Mouse (Mus musculus): Measurements from ENCODE around the gene Mapre3.

Gene Mapre3

GRCm38 (mm10) chr5:30881839-30882238 is 67.4 kb downstream of the Mapre3 start:
- 85% methylated on average over 4 of the region's 4 CpGs for WGBS

- 32% methylated on average over 4 of the region's 4 CpGs for WGBS
These were observed 71.8 kb downstream of the Mapre3 start for GRCm38 (mm10) chr5:30886209-30886608.

- 14% methylated on average over 5 of the region's 5 CpGs for WGBS
These were observed 72.3 kb downstream of the Mapre3 start for GRCm38 (mm10) chr5:30886731-30887130.

GRCm38 (mm10) chr5:30887331-30887761 is 72.9 kb downstream of the Mapre3 start:
- WGBS: under 1% methylated on average over 19 of the region's 19 CpGs

- under 1% methylated on average over 28 of the region's 28 CpGs for WGBS
These were observed 73.5 kb downstream of the Mapre3 start for GRCm38 (mm10) chr5:30887858-30888336.

GRCm38 (mm10) chr5:30888337-30889087 is 74.1 kb downstream of the Mapre3 start, which contains the start of gene Agbl5:
Gene Agbl5 (plus strand): TSS chr5:30888694.
- WGBS: under 1% methylated on average over 42 of the region's 42 CpGs

- 1% methylated on average over 41 of the region's 42 CpGs for WGBS
These were observed 74.8 kb downstream of the Mapre3 start for GRCm38 (mm10) chr5:30889088-30889754.

GRCm38 (mm10) chr5:30890375-30890774 is 75.9 kb downstream of the Mapre3 start:
- whole genome bisulfite sequencing: 81% methylated on average over 7 of the region's 7 CpGs

- WGBS: 94% methylated on average over 5 of the region's 5 CpGs
These were observed 87.4 kb downstream of the Mapre3 start for GRCm38 (mm10) chr5:30901860-30902259.

GRCm38 (mm10) chr5:30907413-30908059 is 93.1 kb downstream of the Mapre3 start, which contains the start of gene Ost4:
Gene Ost4 (minus strand): TSS chr5:30907788.
- under 1% methylated on average over 58 of the region's 58 CpGs for WGBS

- 48% methylated on average over 13 of the region's 13 CpGs for WGBS
These were observed 94.2 kb downstream of the Mapre3 start for GRCm38 (mm10) chr5:30908426-30909299.

GRCm38 (mm10) chr5:30909300-30909659 is 94.8 kb downstream of the Mapre3 start:
- 59% methylated on average over 7 of the region's 7 CpGs for WGBS

- 89% methylated on average over 7 of the region's 7 CpGs for WGBS
These were observed 95.4 kb downstream of the Mapre3 start for GRCm38 (mm10) chr5:30909863-30910262.

- 63% methylated on average over 5 of the region's 5 CpGs for WGBS
These were observed 97.7 kb downstream of the Mapre3 start for GRCm38 (mm10) chr5:30912156-30912555.

- WGBS: 49% methylated on average over 13 of the region's 13 CpGs
These were observed 98.8 kb downstream of the Mapre3 start, which contains the start of gene Emilin1 for GRCm38 (mm10) chr5:30913060-30913841. Gene Emilin1 (plus strand): TSS chr5:30913402.

GRCm38 (mm10) chr5:30914101-30914635 is 99.7 kb downstream of the Mapre3 start:
- WGBS: 83% methylated on average over 7 of the region's 7 CpGs

- 86% methylated on average over 6 of the region's 6 CpGs for WGBS
These were observed 100.4 kb downstream of the Mapre3 start for GRCm38 (mm10) chr5:30914849-30915248.

GRCm38 (mm10) chr5:30915456-30915855 is 101.0 kb downstream of the Mapre3 start:
- WGBS: 60% methylated on average over 9 of the region's 9 CpGs
